Mouse (Mus musculus) stomach, embryonic 15.5 days (tissue): Measurements from ENCODE around the gene Dffa. TPM values are rescaled to one million over a fixed set of nuclear protein-coding genes. Genes with fewer than 3 reads are reported as not detected.

Experiments
- ATAC-seq: fragments of 200-750 bp; cut with Nextera tagmentation; 2 replicates; pipeline ENCODE4 v1.8.0; 2017; ENCODE audit warnings: low read depth, moderate number of reproducible peaks, moderate TSS enrichment; ENCODE audit not compliant: insufficient read depth, low FRiP score
- H3K27ac ChIP-seq: fragments of 300-500 bp; sonication (generic); 2 replicates; pipeline ENCODE4 v1.5.1; 2015; ENCODE audit warnings: mild to moderate bottlenecking, inconsistent platforms
- H3K27me3 ChIP-seq: fragments of 300-500 bp; sonication (generic); replicated peaks from 2 replicates; pipeline ENCODE4 v1.6.1; 2015; ENCODE audit warnings: inconsistent platforms
- H3K36me3 ChIP-seq: fragments of 300-500 bp; sonication (generic); 2 replicates; pipeline ENCODE4 v1.6.1; 2015; ENCODE audit warnings: inconsistent platforms
- H3K4me1 ChIP-seq: fragments of 300-500 bp; sonication (generic); 2 replicates; pipeline ENCODE4 v1.6.1; 2015; ENCODE audit warnings: inconsistent platforms
- H3K4me2 ChIP-seq: fragments of 300-500 bp; sonication (generic); 2 replicates; pipeline ENCODE4 v1.6.1; 2015; ENCODE audit warnings: mild to moderate bottlenecking, inconsistent platforms
- H3K4me3 ChIP-seq: fragments of 300-500 bp; sonication (generic); replicated peaks from 2 replicates; pipeline ENCODE4 v1.5.1; 2015; ENCODE audit warnings: inconsistent platforms
- H3K9ac ChIP-seq: fragments of 300-500 bp; sonication (generic); 2 replicates; pipeline ENCODE4 v1.6.1; 2015; ENCODE audit warnings: inconsistent platforms
- H3K9me3 ChIP-seq: fragments of 300-500 bp; sonication (generic); 2 replicates; pipeline ENCODE4 v1.6.1; 2016; ENCODE audit warnings: inconsistent platforms
- WGBS: fragments of 180-500 bp; shearing (Covaris S2); methylation state at CpG from one replicate; pipeline ENCODE4 v1.1.7; 2015; 5-methylcytosine and 5-hydroxymethylcytosine counted together
- polyA plus RNA-seq: library from polyadenylated mRNA; unstranded; fragments of >200 nt; fragmentation: Nextera tagmentation; extraction: Ambion mirVana; gene quantifications from 2 replicates; pipeline ENCODE4 v1.2.1, GENCODE M21; 2015

The Dffa gene
- polyA plus RNA-seq, 1 experiment from 2014 or later, result 35.7 TPM

- Histone ChIP-seq H3K36me3 (peaks cover 45% of the 10 kb centered on the region), H3K9me3 (no peaks in the 10 kb centered on the region), H3K27ac (no peak overlapping the region), H3K4me2 (no peak overlapping the region), H3K9ac (no peak overlapping the region), H3K4me1 (peaks cover 10% of the 10 kb centered on the region; the same call in 1 of the 2 replicates), H3K4me3 (no peak overlapping the region), H3K27me3 (no peaks in the 10 kb centered on the region)
- no peak for ATAC-seq
- 92% methylated on average over 11 of the region's 11 CpGs for WGBS
These were observed 46.8 kb downstream of the Dffa start for GRCm38 (mm10) chr4:149150721-149151120.

DNA sequence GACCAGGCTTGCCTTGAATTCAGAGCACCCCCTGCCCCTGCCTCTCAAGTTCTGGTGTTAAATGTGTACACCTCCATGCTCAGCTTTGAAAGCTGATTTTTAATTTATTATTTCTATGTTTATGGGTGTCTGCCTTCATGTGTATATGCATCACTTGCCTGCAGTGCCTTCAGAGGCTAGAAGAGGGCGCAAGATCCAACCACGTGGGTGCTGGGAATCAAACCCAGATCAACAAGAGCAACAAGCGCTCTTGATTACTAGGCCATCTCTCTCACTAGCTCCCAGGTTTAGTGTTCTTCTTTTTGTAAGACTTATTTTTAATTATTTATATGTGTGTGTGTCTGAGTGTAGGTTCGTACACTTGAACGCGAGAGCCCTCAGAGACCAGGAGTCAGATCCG, 50.9 kb downstream of the Dffa start:
- ATAC-seq, result no peak
- Histone ChIP-seq H3K27me3 (no peaks in the 10 kb centered on the region), H3K4me2 (no peak overlapping the region), H3K27ac (no peak overlapping the region), H3K9ac (no peak overlapping the region), H3K36me3 (peaks cover 81% of the 10 kb centered on the region), H3K4me1 (no peaks in the 10 kb centered on the region), H3K9me3 (no peaks in the 10 kb centered on the region), H3K4me3 (no peak overlapping the region)
- 96% methylated on average over 7 of the region's 7 CpGs for WGBS

DNA sequence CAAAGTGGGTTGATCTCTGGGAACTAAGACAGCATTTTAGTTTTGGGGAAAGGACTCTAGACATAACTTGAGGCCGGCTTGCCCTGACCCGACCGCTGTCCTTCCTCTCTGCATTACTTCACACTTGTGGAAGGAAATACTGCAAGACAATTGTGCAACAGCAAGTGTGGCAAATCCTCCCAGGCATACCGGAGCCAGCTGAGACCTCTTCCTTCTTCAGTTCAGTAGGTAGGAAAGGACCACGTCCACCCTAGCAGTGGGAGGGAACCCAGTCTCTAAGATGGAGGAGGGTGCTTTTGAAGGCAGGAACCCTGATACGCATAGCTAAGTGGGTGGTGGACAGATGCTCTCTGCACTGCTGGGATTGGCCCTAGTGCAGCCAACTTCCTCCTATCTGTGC, 51.8 kb downstream of the Dffa start:
- WGBS, result 88% methylated on average over 6 of the region's 6 CpGs
- no peaks in the 10 kb centered on the region for H3K27me3 ChIP-seq
- H3K4me1 ChIP-seq, result no peaks in the 10 kb centered on the region
- H3K9ac ChIP-seq, result no peak overlapping the region
- ATAC-seq, result no peak
- no peak overlapping the region for H3K4me3 ChIP-seq
- H3K9me3 ChIP-seq, result no peaks in the 10 kb centered on the region
- peaks cover 78% of the 10 kb centered on the region for H3K36me3 ChIP-seq
- H3K4me2 ChIP-seq, result no peak overlapping the region
- H3K27ac ChIP-seq, result no peak overlapping the region

DNA sequence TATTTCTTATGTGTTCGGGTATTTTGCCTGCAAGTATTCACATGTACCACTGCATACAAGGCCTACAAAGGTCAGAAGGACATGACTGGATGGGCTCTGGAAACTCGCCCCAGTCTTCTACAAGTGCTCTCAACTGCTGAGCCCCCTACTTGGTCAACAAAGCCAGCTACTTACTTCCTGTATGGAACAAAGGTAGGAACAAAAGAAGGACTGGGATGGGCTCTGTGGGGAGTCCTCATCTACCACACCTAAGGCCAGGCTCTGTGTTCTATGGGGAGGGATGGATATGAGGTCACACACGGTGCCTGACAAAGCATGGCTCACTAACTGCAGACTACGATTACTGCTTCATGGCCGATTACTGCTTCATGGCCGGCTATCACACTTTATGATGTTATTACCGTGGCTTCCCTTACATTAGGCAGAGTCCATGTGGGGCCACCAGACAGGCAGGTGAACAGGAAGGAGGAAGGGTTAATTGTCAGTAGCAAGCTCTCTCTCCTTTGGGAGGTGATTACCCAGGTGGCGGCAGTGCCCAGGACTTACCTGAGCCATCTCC, 53.5 kb downstream of the Dffa start:
- ATAC-seq, result 0 out of 2 replicates have a peak, but pooled peaks have one; percentile 19
- 91% methylated on average over 8 of the region's 8 CpGs for WGBS
- Histone ChIP-seq H3K4me3 (no peak overlapping the region), H3K4me2 (no peak overlapping the region), H3K9ac (no peak overlapping the region), H3K36me3 (peaks cover 75% of the 10 kb centered on the region), H3K4me1 (no peaks in the 10 kb centered on the region), H3K27ac (no peak overlapping the region), H3K9me3 (no peaks in the 10 kb centered on the region), H3K27me3 (no peaks in the 10 kb centered on the region)

GRCm38 (mm10) chr4:149159203-149159602, 55.3 kb downstream of the Dffa start:
- Histone ChIP-seq H3K4me3 (no peak overlapping the region), H3K9ac (no peak overlapping the region), H3K9me3 (no peaks in the 10 kb centered on the region), H3K36me3 (peaks cover 65% of the 10 kb centered on the region), H3K27ac (no peak overlapping the region), H3K4me2 (no peak overlapping the region), H3K4me1 (no peaks in the 10 kb centered on the region), H3K27me3 (no peaks in the 10 kb centered on the region)
- ATAC-seq, result no peak
- WGBS, result 83% methylated on average over 2 of the region's 2 CpGs

- H3K36me3 ChIP-seq, result peaks cover 65% of the 10 kb centered on the region
- no peaks in the 10 kb centered on the region for H3K9me3 ChIP-seq
- no peak overlapping the region for H3K4me3 ChIP-seq
- no peak overlapping the region for H3K27ac ChIP-seq
- no peak overlapping the region for H3K9ac ChIP-seq
- H3K4me2 ChIP-seq, result no peak overlapping the region
- H3K27me3 ChIP-seq, result no peaks in the 10 kb centered on the region
- no peak for ATAC-seq
- 0 out of 2 replicates have a peak, but pooled peaks cover under 1% of the 10 kb centered on the region for H3K4me1 ChIP-seq
- WGBS, result 86% methylated on average over 13 of the region's 13 CpGs
These were observed 55.9 kb downstream of the Dffa start for GRCm38 (mm10) chr4:149159891-149160290.

- peaks cover 11% of the 10 kb centered on the region for H3K4me1 ChIP-seq
- H3K9me3 ChIP-seq, result no peaks in the 10 kb centered on the region
- H3K4me2 ChIP-seq, result no peak overlapping the region
- H3K9ac ChIP-seq, result no peak overlapping the region
- H3K27ac ChIP-seq, result no peak overlapping the region
- peaks cover 56% of the 10 kb centered on the region for H3K36me3 ChIP-seq
- no peak for ATAC-seq
- H3K27me3 ChIP-seq, result no peaks in the 10 kb centered on the region
- H3K4me3 ChIP-seq, result no peak overlapping the region
- WGBS, result 90% methylated on average over 6 of the region's 6 CpGs
These were observed 57.2 kb downstream of the Dffa start for GRCm38 (mm10) chr4:149161166-149161565.

DNA sequence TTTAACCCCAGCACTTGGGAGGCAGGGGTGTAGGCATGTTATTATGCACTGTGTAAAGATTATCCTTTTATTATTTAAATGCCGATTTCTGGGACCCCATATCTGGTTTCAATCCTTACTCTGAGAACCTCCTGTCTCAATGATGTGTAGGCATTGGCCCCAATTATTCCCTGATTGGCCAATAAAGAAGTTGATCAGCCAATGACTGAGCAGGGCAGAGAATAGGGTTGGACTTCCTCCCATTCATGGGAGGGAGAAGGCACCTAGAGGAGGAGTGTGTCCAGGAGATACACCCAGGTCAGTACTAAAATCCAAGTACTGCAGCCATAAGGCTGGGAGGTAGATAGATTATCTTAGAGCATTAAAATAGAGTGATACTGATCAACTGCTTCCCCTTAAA, 59.2 kb downstream of the Dffa start:
- no peaks in the 10 kb centered on the region for H3K9me3 ChIP-seq
- peaks cover 14% of the 10 kb centered on the region for H3K4me1 ChIP-seq
- no peaks in the 10 kb centered on the region for H3K27me3 ChIP-seq
- peaks cover 38% of the 10 kb centered on the region for H3K36me3 ChIP-seq
- no peak overlapping the region for H3K4me2 ChIP-seq
- no peak overlapping the region for H3K9ac ChIP-seq
- 65% methylated on average over 1 of the region's 1 CpGs for whole genome bisulfite sequencing
- H3K4me3 ChIP-seq, result no peak overlapping the region
- ATAC-seq, result no peak
- H3K27ac ChIP-seq, result no peak overlapping the region

GRCm38 (mm10) chr4:149164150-149164549, 60.2 kb downstream of the Dffa start:
- Histone ChIP-seq H3K36me3 (peaks cover 30% of the 10 kb centered on the region), H3K4me2 (peak overlapping the region; percentile 23; the same call in 1 of the 2 replicates), H3K4me1 (peaks cover 14% of the 10 kb centered on the region), H3K9me3 (no peaks in the 10 kb centered on the region), H3K4me3 (no peak overlapping the region; the same call in 1 of the 2 replicates), H3K27ac (no peak overlapping the region), H3K27me3 (no peaks in the 10 kb centered on the region), H3K9ac (no peak overlapping the region)
- 58% methylated on average over 5 of the region's 5 CpGs for WGBS
- ATAC-seq, result no peak

DNA sequence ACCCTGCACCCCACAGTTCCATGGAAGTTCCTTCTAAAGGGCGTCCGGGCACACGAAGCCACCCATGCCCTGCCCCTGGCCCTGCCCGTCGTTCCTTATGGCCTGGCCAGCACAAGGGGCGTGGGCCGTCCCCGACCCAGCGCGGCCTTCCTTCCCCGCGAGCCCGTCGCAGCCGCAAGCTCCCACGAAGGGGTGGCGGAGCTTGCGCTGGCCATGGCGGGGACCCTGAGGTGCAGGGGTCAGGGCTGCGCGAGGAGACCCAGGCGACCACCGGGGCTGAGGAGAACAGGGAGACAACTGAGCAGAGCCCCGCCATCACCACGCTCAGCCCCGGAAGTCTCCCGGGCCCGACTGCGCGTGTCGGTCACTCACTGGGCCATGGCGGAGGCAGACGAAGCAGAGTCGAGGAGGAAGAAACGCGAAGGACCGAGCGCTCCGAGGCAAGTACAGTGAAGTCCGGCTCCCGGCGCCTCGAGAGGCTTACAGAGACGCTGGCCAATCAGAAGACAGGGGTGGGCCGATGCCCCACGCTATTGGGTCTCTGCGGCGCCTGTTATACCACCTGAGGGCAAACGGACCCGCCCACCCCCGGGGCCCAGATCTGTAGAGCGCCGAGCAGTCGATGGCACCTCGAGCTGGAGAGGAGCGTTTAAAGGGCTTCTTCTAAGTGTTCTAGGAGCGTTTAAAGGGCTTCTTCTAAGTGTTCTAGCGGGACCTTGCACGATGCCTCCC, 62.4 kb downstream of the Dffa start, which contains the start of gene Pgd:
Pgd (minus strand) TSS at position 557 of the 732 bp plus-strand sequence.
- Histone ChIP-seq H3K36me3 (peaks cover 11% of the 10 kb centered on the region; the same call in 1 of the 2 replicates), H3K9ac (peak within 1 kb of the TSS; percentile 83), H3K27me3 (no peaks in the 10 kb centered on the region), H3K4me2 (peak within 1 kb of the TSS; percentile 91), H3K4me1 (peaks cover 18% of the 10 kb centered on the region), H3K27ac (peak within 1 kb of the TSS; percentile 90), H3K9me3 (no peaks in the 10 kb centered on the region), H3K4me3 (peak within 1 kb of the TSS; percentile 86)
- WGBS, result under 1% methylated on average over 58 of the region's 59 CpGs
- peak; percentile 99 for ATAC-seq

- peak overlapping the region; percentile 91 for H3K4me2 ChIP-seq
- peak overlapping the region; percentile 90 for H3K27ac ChIP-seq
- WGBS, result under 1% methylated on average over 27 of the region's 27 CpGs
- peak overlapping the region; percentile 51 for H3K9ac ChIP-seq
- peak overlapping the region; percentile 86 for H3K4me3 ChIP-seq
- no peaks in the 10 kb centered on the region for H3K9me3 ChIP-seq
- H3K36me3 ChIP-seq, result peaks cover 11% of the 10 kb centered on the region; the same call in 1 of the 2 replicates
- ATAC-seq, result peak; percentile 6; the same call in 1 of the 2 replicates
- peaks cover 19% of the 10 kb centered on the region for H3K4me1 ChIP-seq
- H3K27me3 ChIP-seq, result no peaks in the 10 kb centered on the region
These were observed 63.1 kb downstream of the Dffa start for GRCm38 (mm10) chr4:149166957-149167611.

GRCm38 (mm10) chr4:149168016-149168415, 64.1 kb downstream of the Dffa start:
- Histone ChIP-seq H3K9me3 (no peaks in the 10 kb centered on the region), H3K36me3 (peaks cover 10% of the 10 kb centered on the region; the same call in 1 of the 2 replicates), H3K4me1 (peaks cover 23% of the 10 kb centered on the region), H3K4me2 (peak overlapping the region; percentile 91; the same call in 1 of the 2 replicates), H3K4me3 (peak overlapping the region; percentile 86; the same call in 1 of the 2 replicates), H3K9ac (no peak overlapping the region), H3K27me3 (no peaks in the 10 kb centered on the region), H3K27ac (no peak overlapping the region)
- 40% methylated on average over 2 of the region's 2 CpGs for WGBS
- ATAC-seq, result no peak
